Mouse (Mus musculus): ENCODE measurements at regions not wholly inside any gene's neighbourhood (a gene's known extent, or its start where the extent isn't known, plus 50 kb on each side); places are given as distances from the start of the nearest gene placed in this dataset.

- ATAC-seq (ENCODE audit: low FRiP score, low read depth): no peak
- Histone ChIP-seq H3K27me3 (no peaks in the 10 kb centered on the region), H3K9ac (replicated peaks) (no peak overlapping the region), H3K36me3 (no peaks in the 10 kb centered on the region), H3K4me2 (replicated peaks) (no peak overlapping the region), H3K4me3 (no peak overlapping the region), H3K4me1 (no peaks in the 10 kb centered on the region), H3K27ac (replicated peaks) (no peak overlapping the region), H3K9me3 (no peaks in the 10 kb centered on the region)
- WGBS: 80% methylated on average over 1 of the region's 1 CpGs
Measured at GRCm38 (mm10) chr3:12262342-12262741, 1926.9 kb upstream of the Gm38303 start.

- Histone ChIP-seq H3K9ac (replicated peaks) (no peak overlapping the region), H3K9me3 (no peaks in the 10 kb centered on the region), H3K27ac (replicated peaks) (no peak overlapping the region), H3K4me3 (no peak overlapping the region), H3K4me2 (replicated peaks) (no peak overlapping the region), H3K36me3 (no peaks in the 10 kb centered on the region), H3K4me1 (no peaks in the 10 kb centered on the region), H3K27me3 (no peaks in the 10 kb centered on the region)
- WGBS: 86% methylated on average over 1 of the region's 1 CpGs
- ATAC-seq (ENCODE audit: low FRiP score, low read depth): no peak
Measured at GRCm38 (mm10) chr3:12257650-12258049, 1922.2 kb upstream of the Gm38303 start.

DNA sequence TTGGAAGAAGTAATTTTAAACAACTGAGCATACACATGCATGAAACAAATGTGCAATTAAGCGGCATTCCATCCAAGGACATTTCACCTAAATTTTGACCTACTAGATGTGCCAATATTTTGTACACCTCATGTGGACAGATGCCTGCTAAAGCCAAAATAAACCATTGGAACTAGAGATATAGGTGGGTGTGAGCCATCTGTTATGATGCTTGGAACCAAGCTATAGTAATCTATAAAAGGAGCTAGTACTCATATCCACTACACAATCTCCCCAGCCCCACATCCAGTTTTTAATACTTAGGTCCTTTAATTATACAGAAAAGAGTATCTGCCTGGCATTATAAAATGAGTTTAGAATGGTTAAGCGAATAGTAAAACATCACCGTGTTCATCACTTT is 1910.7 kb upstream of the Gm38303 start:
- Histone ChIP-seq H3K36me3 (no peaks in the 10 kb centered on the region), H3K27ac (replicated peaks) (no peak overlapping the region), H3K4me2 (replicated peaks) (no peak overlapping the region)

DNA sequence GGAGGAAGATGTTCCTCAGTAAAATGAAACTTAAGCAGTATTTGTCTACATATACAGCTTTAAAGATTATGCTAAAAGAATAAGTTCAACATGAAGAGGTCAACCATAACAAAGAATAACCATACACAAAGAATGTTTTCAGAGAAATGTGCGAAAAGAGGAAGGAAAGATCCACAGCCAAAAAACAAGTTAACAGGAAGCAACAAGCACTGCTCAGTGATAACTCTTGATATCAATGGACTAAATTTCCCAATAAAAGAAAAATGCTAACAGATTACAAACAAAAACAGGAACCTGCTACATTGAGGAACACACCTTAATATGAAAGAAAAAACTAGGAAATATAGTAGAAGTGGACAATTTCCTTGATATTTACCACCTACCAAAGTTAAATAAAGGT is 1905.5 kb upstream of the Gm38303 start:
- H3K4me1 ChIP-seq: no peaks in the 10 kb centered on the region
- H3K27me3 ChIP-seq: no peaks in the 10 kb centered on the region
- 88% methylated on average over 1 of the region's 1 CpGs for WGBS
- H3K27ac ChIP-seq (replicated peaks): no peak overlapping the region
- no peaks in the 10 kb centered on the region for H3K36me3 ChIP-seq
- H3K4me2 ChIP-seq (replicated peaks): no peak overlapping the region
- no peak overlapping the region for H3K4me3 ChIP-seq
- no peaks in the 10 kb centered on the region for H3K9me3 ChIP-seq
- no peak overlapping the region for H3K9ac ChIP-seq (replicated peaks)
- ATAC-seq (ENCODE audit: low FRiP score, low read depth): no peak

More for the DNA sequence above, 1910.7 kb upstream of the Gm38303 start:
- Histone ChIP-seq H3K4me1 (no peaks in the 10 kb centered on the region), H3K9me3 (no peaks in the 10 kb centered on the region), H3K9ac (replicated peaks) (no peak overlapping the region), H3K27me3 (no peaks in the 10 kb centered on the region), H3K4me3 (no peak overlapping the region)
- WGBS: 92% methylated on average over 3 of the region's 3 CpGs
- ATAC-seq (ENCODE audit: low FRiP score, low read depth): no peak

DNA sequence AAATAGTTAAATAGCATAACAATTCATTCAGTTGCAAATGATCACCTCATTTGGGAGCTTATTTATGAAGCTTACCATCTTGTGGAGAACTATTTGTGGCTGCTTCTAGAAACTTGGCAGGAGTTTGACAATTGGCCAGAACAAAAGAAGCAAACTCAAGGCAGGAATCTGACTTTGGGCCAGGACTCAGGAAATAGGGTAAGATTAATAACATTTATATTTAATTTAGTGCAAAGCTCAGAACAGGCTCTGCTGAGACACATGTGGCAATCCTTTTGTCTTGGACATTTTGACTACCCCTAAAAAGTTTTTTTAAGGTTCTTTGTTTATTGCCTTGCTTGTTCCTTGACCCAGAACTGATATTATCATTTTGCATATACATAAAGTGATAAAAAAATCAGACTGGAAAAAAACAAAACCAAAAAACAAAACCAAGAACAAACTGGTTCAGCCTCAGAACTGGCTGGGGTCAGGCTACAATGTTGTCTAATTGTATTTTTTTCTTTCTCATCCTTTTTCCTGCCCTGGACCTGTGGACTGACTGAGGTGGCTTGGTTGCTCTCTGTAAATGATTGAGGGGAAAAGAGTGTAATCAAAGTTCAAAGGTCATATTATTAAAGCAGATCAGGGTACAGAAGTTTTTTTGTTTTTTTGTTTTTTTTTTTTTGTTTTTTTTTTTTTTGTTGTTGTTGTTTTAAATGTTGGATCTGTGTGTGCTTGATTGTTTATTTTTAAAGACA is 1892.4 kb upstream of the Gm38303 start:
- H3K27me3 ChIP-seq: no peaks in the 10 kb centered on the region
- no peaks in the 10 kb centered on the region for H3K4me1 ChIP-seq
- no peak overlapping the region for H3K4me3 ChIP-seq
- no peak overlapping the region for H3K9ac ChIP-seq (replicated peaks)
- no peaks in the 10 kb centered on the region for H3K9me3 ChIP-seq
- no peak overlapping the region for H3K27ac ChIP-seq (replicated peaks)
- H3K4me2 ChIP-seq (replicated peaks): no peak overlapping the region
- H3K36me3 ChIP-seq: no peaks in the 10 kb centered on the region
- ATAC-seq (ENCODE audit: low FRiP score, low read depth): no peak

DNA sequence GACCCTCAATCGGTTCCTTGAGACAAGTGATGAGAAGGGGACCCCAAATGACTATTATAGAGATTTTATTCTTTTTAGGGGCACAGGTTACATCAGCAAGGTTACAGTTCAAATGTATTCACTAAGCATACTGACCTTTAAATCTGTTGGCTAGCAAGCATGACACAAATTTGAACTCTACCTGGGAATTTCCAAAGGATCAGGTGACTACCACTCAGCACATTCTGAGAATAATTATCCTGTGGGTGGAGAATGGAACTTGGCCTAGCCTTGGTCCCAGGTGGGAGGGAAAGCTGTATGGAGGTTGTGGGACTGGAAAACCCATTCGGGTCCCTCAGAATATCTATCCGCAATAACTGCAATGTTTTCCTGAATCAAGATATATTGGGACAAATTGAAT is 1891.3 kb upstream of the Gm38303 start:
- Histone ChIP-seq H3K4me1 (no peaks in the 10 kb centered on the region), H3K4me2 (replicated peaks) (no peak overlapping the region), H3K9ac (replicated peaks) (no peak overlapping the region), H3K36me3 (no peaks in the 10 kb centered on the region), H3K9me3 (no peaks in the 10 kb centered on the region), H3K27me3 (no peaks in the 10 kb centered on the region), H3K27ac (replicated peaks) (no peak overlapping the region), H3K4me3 (no peak overlapping the region)
- whole genome bisulfite sequencing: 82% methylated on average over 3 of the region's 3 CpGs
- ATAC-seq (ENCODE audit: low FRiP score, low read depth): no peak

GRCm38 (mm10) chr3:12224851-12225250 is 1889.4 kb upstream of the Gm38303 start:
- Histone ChIP-seq H3K27me3 (no peaks in the 10 kb centered on the region), H3K9ac (replicated peaks) (no peak overlapping the region), H3K4me2 (replicated peaks) (no peak overlapping the region), H3K4me3 (no peak overlapping the region), H3K9me3 (no peaks in the 10 kb centered on the region), H3K4me1 (no peaks in the 10 kb centered on the region), H3K27ac (replicated peaks) (no peak overlapping the region), H3K36me3 (no peaks in the 10 kb centered on the region)
- ATAC-seq (ENCODE audit: low FRiP score, low read depth): no peak

GRCm38 (mm10) chr3:12216035-12216434 is 1880.6 kb upstream of the Gm38303 start:
- no peak overlapping the region for H3K4me3 ChIP-seq
- H3K27me3 ChIP-seq: no peaks in the 10 kb centered on the region
- no peaks in the 10 kb centered on the region for H3K4me1 ChIP-seq
- ATAC-seq (ENCODE audit: low FRiP score, low read depth): no peak
- no peak overlapping the region for H3K9ac ChIP-seq (replicated peaks)
- no peak overlapping the region for H3K27ac ChIP-seq (replicated peaks)
- WGBS: 71% methylated on average over 1 of the region's 1 CpGs
- H3K9me3 ChIP-seq: no peaks in the 10 kb centered on the region
- no peak overlapping the region for H3K4me2 ChIP-seq (replicated peaks)
- H3K36me3 ChIP-seq: no peaks in the 10 kb centered on the region

DNA sequence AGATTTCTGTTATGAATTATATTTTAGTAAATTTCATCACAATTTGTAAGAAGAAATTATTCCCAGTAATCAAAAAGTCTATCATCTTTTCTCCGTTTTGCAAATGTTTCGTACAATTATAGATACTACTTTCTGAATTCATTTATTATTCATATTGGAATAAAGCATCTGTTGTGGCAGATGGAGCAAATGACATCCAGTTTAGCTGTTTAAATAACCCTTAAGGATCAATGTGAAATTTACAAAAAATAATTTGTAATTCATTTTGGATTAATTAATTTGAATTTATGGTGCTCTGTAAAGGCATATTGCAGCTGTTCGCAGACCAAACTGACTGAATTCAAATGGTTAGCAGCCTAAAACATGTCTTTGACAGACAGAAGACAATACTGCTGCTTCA is 1879.3 kb upstream of the Gm38303 start:
- H3K4me3 ChIP-seq: no peak overlapping the region
- H3K4me1 ChIP-seq: no peaks in the 10 kb centered on the region
- no peaks in the 10 kb centered on the region for H3K9me3 ChIP-seq
- H3K27me3 ChIP-seq: no peaks in the 10 kb centered on the region
- WGBS: 94% methylated on average over 3 of the region's 3 CpGs
- H3K36me3 ChIP-seq: no peaks in the 10 kb centered on the region
- H3K27ac ChIP-seq (replicated peaks): no peak overlapping the region
- no peak for ATAC-seq (ENCODE audit: low FRiP score, low read depth)
- H3K9ac ChIP-seq (replicated peaks): no peak overlapping the region
- no peak overlapping the region for H3K4me2 ChIP-seq (replicated peaks)

- 65% methylated on average over 3 of the region's 3 CpGs for WGBS
- ATAC-seq (ENCODE audit: low FRiP score, low read depth): peak; percentile 80
- H3K27ac ChIP-seq (replicated peaks): no peak overlapping the region
- no peaks in the 10 kb centered on the region for H3K9me3 ChIP-seq
- H3K4me2 ChIP-seq (replicated peaks): no peak overlapping the region
- no peaks in the 10 kb centered on the region for H3K4me1 ChIP-seq
- no peak overlapping the region for H3K4me3 ChIP-seq
- H3K27me3 ChIP-seq: no peaks in the 10 kb centered on the region
- H3K9ac ChIP-seq (replicated peaks): no peak overlapping the region
- H3K36me3 ChIP-seq: no peaks in the 10 kb centered on the region
Measured at GRCm38 (mm10) chr3:12173371-12173770, 1837.9 kb upstream of the Gm38303 start.

- Histone ChIP-seq H3K4me1 (no peaks in the 10 kb centered on the region), H3K9ac (replicated peaks) (no peak overlapping the region), H3K4me3 (no peak overlapping the region), H3K27ac (replicated peaks) (no peak overlapping the region), H3K9me3 (no peaks in the 10 kb centered on the region), H3K4me2 (replicated peaks) (no peak overlapping the region), H3K27me3 (no peaks in the 10 kb centered on the region), H3K36me3 (no peaks in the 10 kb centered on the region)
- 76% methylated on average over 5 of the region's 5 CpGs for WGBS
- no peak for ATAC-seq (ENCODE audit: low FRiP score, low read depth)
Measured at GRCm38 (mm10) chr3:12151329-12151728, 1815.8 kb upstream of the Gm38303 start.
